Mouse (Mus musculus) activated CD4-positive, CD25-positive, alpha-beta regulatory T cell, adult 9 weeks (primary cell): ENCODE results near the gene 4930467E23Rik. TPM values are rescaled to one million over a fixed set of nuclear protein-coding genes. Genes with fewer than 3 reads are reported as not detected.

Experiments
- polyA plus RNA-seq: library from polyadenylated mRNA; unstranded; fragments of 100-300 nt; shearing (Covaris generic); gene quantifications from one replicate; pipeline ENCODE4 v1.2.1, GENCODE M21; 2017

The 4930467E23Rik gene
- polyA plus RNA-seq, result not detected

DNA sequence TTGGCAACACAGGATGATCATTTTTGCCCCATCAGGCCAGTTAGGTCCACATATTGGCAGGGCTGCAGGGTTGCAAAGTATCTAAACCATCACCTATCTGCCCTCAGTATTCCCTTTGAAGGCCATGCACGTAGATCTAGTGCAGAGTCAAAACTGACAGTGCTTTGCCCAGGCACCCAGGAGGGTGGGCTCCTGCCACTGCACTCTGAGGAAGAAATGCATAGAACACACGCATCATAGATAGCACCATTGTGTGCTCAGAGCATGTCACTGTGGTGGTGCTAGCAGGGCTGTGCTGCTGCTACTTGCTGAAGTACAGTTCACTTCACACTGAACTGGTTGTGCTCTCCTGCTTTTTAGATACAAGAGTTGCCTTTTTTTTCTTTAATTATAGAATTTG, at the start of gene 4930467E23Rik:
Gene 4930467E23Rik (plus strand): TSS at position 301 of the 400 bp plus-strand sequence.

Other genes starting within 250 kb of the 4930467E23Rik start
- not detected for gene Defb7, start 234.5 kb upstream of the 4930467E23Rik start, polyA plus RNA-seq
- not detected for gene Gm31371, start 173.8 kb downstream of the 4930467E23Rik start, polyA plus RNA-seq